Mouse (Mus musculus) heart, postnatal 25 days (tissue): Measurements from ENCODE around the gene Aldob. TPM values are rescaled to one million over a fixed set of nuclear protein-coding genes. Genes with fewer than 3 reads are reported as not detected.

Experiments used
- DNase-seq: peaks from one replicate; pipeline ENCODE4 v3.0.0; 2022; ENCODE audit warnings: low spot score
- intact Hi-C: fragments of 180-260 bp; cut with DNase I; formaldehyde crosslinking; loops from one replicate; pipeline ENCODE4 v1.15.1; 2025
- total RNA-seq, 2 experiments: library from RNA; stranded (reverse); gene quantifications; 2 replicates each; pipeline ENCODE4 v1.2.3; 2021

Gene Aldob
- total RNA-seq: under 1 TPM in 1 of 2 experiments, not detected in 1; 0.14 TPM

DNA sequence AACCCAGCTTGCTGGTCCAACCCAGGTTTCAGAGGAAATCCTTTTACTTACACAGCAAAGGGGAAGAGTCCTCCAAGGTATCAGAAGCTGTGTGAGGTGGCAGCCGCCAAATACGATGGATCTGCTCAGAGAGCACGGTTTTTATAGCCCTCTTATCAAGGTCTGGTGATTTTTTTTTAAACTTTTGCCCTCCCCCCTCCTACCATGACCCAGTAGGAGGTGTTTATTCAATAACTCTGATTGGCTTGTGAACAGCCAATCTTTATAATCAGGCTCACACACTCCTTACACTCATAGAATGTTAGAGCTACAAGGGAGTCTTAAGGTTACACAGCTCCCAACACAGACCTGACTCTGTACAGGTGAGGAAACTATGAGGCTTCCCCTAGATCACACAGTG is at the start of gene Aldob:
Gene Aldob, minus strand, starts transcription at position 164 of the 400 bp plus-strand sequence.
- intact Hi-C loops: no loop called here
- DNase-seq: no peak

DNA sequence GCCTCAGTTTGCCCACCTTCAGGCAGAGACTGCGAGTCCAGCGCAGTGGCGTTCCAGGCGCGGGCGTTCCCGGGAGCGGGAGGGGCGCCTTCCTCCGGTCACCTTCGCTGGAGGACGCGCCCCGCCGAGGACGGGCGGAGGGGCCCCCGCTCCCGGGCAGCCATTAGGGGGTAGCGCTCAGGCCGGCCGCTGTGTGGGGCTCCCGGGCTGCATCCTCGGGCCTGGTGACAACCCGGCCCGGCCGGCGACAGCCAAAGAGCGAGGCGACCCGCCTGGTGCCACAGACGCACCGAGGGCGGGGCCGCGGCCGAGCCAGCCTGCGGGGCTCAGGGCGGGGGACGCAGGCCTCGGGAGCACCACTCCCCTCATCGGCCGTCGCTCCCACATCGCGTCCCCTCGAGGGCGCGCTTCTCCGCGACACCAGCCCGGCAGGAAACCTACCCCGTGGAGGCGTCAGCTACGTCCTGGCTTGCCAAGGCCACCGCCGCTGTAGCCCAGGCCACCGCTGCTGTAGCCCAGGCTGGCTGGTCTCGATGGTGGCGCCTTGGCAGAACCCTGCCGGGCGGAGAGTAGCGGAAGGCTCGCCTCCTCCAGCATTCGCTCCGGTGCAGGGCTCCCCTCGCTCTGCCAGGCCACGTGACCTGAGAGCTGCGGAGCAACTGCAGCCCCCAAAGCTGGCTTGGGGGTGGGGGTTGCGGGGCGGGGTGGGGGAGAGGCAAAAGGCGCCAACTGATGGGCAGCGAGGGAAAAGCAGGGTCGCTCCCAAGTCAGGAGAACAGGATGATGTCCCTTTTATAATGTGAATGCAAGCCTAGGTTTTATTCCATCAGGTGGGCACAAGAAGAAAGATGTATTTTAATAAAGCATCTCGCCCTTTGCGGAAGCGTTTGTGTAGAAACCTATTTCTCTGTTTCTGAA is 48.1 kb upstream of the Aldob start, which contains the start of gene Tmem246:
Gene Tmem246, minus strand, starts transcription at position 694 of the 918 bp plus-strand sequence.
- intact Hi-C loops: loop anchor here (2.0 kb wide), 3 partner anchors 13 to 33 kb away; no protein-coding TSS in a partner anchor

DNA sequence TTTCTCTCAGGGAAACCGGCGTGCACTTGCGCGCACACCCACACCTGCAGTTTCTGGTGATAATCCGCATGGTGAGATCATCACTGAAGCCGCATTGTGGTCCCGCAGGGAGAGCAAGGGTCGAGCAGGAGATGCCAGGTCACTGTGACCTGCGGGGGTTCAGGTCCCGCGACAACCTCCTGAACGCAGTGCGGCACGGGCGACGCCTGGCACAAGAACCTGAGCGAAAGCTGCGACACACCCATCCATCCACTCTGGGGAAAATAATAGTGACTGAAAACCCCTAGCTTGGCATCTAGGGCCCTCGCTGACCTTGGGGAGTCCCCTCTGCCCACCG is 47.5 kb upstream of the Aldob start:
- no peak for DNase-seq
- intact Hi-C loops: loop anchor here (2.0 kb wide), 2 partner anchors 30 to 34 kb away; no protein-coding TSS in a partner anchor

More for the DNA sequence above, 48.1 kb upstream of the Aldob start, which contains the start of gene Tmem246:
- DNase-seq: peak; percentile 61

DNA sequence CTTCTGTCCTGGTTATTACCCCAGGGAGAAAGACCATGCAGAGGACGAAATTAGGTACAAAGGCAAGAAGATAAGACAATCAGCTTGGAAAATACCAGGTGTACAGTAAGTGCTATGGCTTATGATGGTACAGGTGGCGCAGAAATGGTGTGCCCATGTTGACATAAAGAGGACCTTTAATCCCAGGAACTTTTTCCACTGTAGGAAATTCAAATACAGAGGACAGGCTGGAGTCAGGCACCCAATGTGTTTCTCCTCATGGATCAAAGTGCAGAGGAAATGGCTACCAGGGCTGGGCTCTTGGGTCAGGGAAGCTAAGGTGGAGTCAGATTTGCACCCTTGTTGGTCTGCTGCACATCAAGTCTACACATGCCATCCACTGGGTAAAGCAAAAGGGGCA is 40.8 kb upstream of the Aldob start:
- DNase-seq: no peak
- intact Hi-C loops: no loop called here

DNA sequence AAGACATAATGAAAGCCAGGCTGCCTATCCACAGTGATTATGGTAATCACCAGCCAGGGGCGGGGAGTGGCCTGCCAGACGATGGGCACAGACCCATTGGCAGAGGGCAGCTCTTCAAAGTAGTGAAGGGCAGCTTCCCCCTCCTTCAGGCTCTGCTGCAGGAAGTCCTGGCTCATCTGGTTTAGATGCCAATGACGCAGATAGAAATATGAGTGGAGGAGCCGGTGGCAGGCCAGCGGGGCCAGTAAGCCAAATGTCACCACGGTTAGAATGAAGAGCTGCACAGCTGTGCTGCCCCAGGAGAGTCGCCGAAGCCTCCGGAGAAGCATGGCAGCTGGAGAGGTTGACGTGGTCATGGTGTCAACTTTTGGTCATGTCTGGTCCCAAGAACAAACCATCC is 37.5 kb upstream of the Aldob start:
- DNase-seq: no peak
- intact Hi-C loops: no loop called here

DNA sequence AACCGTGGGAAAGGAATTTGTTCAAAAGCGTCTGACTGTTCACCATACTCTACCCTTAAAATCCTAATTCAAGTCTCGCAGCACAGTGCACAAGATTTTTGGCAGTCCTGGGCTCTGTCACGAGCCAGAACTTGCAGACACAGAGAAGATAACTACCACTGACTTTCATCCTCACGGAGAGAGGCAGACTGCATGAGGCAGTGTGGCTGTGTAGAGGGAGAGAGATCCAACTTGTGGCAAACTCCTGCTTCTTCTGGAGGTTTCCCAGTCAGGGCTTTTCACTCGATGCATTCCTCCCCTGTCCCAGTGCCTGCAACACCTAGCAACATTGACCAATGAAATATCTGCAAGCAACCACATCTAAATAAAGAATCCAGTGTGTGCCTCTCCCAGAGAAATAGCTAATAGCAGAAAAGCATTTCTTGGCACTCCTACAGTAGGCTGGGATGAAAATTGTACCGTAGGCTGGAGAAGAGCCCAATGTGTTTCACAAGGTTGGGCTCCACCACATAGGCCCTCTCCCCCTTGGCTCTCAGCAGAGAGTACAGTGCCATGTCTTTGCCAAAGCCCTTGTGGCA is 36.3 kb upstream of the Aldob start:
- intact Hi-C loops: loop anchor here (2.0 kb wide), 1 partner anchor 13 kb away; no protein-coding TSS in a partner anchor
- DNase-seq: no peak

DNA sequence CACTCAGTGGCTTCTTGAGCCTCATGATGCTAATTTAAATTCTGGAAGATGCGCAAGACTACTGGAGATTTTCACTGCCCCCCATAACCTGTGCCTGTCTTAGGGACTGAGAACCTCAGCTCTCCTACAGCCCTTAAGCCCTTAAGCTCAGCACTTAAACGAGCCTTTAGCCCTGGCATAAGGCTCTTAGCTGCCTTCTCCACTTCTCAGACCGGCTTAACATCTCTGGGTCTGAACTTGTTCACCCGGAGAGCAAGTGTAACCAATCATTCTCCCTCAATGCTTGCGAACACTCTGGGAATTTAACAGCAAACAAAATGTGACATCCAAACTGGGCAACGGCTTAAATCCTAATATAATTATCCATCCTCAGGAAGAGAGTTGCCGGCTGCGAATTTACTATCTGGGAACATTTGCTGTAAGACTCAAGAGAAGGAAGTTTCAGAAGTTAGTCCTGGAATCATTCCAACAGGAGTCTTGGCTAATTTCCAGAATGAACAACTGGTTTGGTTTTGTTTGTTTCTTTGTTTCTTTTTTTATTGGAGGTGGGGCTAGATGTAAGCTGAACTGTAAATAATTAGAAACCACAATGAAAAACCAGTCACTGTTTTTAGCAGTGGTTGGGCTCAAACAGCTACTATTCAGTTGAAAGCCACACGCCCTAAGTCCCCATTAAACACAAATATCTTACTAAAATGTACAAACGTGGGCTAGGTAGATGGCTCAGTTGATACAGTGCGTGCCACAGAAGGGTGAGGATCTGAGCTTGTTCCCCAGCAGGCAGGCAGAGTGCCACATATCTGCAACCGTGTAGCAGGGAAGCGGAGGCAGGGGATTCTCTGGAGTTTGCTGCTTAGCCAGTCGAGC is 34.9 kb upstream of the Aldob start:
- intact Hi-C loops: loop anchor here (2.0 kb wide), 1 partner anchor 15 kb away; no protein-coding TSS in a partner anchor
- DNase-seq: no peak

DNA sequence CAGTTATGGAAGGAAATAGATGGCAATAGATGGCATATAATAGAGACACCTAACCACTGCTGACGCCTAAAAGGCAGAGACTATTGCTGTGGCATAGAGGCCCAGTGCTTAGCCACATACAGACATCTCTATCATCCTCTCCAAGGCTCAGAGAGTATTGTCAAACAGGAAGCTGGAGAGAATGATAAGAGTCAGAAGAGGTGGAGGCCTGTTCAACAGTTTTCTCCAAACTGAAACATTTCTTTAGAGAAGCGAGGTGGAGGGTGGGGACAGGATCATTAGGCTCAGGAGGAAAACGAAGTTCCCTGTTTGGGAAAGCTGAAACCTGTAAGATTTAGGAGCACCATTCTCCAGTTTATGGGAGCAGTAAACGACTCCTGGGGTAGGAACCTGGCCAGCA is 31.9 kb upstream of the Aldob start:
- intact Hi-C loops: no loop called here
- DNase-seq: no peak

DNA sequence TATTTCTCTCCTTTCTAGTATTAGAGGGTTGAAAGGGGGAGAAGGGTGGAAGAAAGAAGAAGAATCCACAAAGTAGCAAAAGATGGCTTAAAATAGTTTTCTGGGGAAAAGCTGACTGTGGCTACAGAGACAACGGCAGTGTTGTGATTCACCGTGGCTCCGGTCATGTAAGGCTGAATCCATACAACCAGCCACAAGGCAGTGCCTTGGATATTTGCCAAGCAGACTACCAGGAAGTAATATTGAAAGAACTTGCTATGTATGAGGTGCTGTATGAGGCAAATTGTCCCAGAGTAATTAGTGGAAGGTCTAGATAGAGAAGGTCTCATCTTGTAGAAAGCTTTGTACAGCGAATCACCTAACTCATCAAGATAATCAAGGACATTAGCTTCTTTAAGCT is 22.8 kb upstream of the Aldob start:
- intact Hi-C loops: no loop called here
- no peak for DNase-seq

DNA sequence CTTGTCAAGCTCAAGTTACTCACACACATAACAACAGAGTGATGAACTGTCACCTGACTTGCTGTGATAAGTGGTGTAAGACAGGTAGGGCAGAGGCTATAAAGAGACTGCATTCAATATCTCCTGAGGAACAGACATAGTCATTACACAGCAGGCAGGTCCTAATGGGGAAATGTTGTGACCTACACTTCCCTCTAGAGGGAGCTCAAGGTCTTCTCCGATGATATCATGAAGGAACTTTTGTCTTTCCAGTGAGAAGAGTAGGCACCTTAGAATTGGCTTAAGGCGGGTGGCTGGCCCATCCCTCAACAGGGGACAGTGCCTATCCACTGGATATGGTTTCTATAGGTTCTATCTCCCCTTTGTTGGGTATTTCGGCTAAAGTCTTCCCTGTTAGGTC is 18.3 kb upstream of the Aldob start:
- intact Hi-C loops: loop anchor here (1.0 to 2.0 kb wide), 2 partner anchors 29 to 60 kb away; partner anchors contain the start of gene Tmem246
- DNase-seq: no peak

DNA sequence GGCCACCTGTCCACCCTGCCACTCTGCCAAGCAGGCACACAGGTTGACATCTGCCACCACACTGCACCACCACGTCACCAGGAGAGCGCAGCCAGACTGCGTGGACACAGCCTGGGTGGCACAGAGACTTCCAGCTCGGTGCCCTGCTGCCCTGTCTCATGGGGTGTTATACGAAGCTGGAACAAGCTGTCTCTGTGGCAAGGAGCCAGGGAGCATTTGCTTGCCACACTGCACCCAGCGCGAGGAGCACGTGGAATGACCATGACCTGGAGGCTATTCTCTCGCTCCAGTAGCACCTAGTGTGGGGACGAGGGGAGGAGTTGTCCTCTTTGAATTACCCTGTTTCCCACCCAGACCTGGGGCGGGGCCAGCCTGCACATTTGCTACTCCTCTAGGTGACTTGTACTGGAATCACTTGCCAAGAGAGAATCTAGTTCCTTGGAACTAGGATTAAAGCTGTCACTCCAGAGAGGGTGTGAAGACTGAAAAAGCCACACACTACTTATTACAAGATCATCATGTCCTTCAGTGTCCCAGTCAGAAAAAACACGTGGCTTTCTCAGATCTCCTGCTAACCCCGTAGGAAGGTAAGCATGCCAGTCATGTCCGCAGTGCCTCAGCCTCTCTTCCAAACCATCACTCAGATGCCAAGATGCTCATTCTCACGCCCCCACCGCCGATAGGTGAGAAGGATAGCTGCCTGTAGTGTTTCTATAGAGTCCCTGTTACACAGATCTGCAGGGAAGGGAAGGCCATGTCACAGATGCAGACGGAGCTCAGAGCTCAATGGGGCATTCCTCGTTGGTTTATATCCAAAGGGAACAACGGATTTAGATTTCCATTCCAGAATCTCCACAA is 10.8 kb upstream of the Aldob start:
- intact Hi-C loops: no loop called here
- DNase-seq: peak; percentile 33

DNA sequence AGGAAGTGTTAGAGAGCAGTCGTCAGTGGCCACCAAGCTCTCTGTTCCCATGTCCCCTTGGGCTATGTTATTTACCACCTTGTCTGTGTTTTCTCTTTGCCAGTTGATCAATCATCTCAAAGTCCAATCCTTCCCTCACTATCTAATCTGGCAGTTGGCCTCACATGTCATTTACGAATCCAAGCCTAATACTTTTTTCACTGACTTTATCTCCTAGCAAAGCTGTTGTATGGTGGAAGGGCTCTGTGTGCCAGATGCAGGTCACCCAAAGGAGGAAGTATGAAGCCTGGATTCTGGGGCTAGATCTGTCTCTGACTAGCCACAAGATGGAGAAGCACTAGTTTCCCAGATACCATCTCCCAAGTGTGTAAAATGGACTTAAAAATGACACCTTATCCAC is 8.8 kb upstream of the Aldob start:
- DNase-seq: no peak
- intact Hi-C loops: no loop called here

DNA sequence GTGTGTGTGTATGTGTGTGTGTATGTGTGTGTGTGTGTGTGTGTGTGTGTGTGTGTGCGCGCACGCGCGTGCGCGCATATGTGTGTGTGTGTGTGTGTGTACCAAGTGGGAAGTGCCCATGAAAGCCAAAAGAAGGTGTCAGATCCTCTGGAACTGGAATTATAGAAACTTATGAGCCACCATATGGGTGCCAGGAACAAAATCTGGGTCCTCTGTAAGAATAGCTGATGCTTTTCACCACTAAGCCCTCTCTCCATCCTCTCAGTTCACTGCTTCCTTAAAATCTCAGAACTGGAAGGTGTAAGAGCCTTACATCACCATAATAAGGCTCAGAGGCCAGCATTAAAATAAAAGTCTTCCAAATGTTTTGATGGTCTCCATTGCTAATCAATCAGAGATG is 8.0 kb upstream of the Aldob start:
- intact Hi-C loops: no loop called here
- DNase-seq: no peak

DNA sequence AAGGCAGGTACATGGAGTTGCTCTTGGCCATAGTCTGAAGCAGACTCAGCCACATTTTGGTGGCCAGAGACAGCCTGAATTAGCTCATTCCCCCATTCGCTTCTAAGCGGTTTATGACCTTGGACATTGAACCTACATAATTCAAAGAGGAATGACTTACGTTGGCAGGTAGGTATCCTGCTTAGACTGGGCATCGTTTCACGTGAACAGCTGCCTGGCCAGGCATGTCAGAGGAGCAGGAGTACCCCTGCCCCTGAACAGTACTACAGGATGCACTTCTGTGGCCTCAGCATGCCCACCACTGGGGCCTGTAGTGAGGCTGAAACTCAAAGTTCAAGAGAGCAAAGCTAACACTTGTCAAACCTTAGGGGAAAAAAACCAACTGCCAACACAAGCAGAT is 4.0 kb upstream of the Aldob start:
- no peak for DNase-seq
- intact Hi-C loops: no loop called here

DNA sequence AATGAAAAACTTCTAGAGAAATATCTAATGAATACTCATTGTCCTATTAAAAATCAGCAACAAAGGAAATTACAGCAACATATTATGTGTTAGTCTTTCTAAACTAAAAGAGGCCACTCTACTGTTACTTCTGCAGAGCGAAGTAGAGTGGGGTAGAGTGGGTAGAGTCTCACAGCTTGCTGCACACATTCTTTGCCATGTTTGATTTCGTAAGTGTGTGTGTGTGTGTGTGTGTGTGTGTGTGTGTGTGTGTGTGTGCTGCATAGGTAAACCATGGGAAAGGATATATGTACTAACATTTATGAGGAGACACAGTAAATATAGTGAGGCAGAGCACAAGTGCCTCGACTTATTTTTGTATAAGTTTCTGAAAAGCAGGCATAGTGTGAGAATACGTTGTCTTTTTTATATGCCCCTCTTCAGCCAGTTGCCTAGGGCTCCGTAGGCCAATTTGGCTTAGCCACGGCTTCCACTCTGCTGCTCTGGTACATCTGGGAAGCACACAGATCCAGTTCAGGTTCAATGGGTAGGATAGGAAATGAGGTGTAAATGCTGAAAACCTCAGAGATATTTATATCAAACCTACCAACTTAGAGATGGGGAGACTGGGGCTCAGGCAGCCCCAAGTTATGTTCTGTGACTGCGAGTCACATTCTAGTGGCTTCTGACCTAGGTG is 1.7 kb downstream of the Aldob start:
- intact Hi-C loops: no loop called here
- DNase-seq: no peak

DNA sequence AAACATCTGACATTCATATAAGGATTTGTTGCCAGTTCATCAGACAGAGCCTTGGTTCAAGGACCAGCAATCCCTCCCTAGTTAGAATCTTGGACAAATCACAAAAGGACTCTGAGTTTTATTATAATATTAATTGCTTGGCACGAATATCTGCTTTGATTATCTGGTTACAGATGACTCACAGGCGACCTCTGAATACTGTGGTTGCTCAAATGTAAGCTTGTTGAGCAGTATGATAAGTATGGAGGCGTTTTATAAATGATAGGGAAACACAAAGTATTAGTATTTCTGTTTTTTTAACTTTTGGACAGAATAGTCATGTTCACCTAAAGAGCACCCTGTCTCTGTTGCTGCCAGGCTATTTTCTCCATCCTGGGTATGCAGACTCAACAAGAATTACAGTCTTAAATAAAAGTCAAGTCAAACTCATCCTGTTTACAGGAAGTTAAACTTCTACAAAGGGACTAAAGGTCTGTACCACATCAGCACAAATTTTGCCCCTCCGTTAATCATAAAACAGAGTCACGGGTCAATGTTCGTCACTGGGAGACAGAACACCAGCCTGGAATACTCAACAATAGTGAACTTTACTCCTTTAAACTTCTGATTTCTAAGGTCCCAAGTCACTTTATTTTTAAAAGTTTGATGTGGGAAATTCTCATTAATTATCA is 2.3 kb downstream of the Aldob start:
- intact Hi-C loops: no loop called here
- DNase-seq: no peak

DNA sequence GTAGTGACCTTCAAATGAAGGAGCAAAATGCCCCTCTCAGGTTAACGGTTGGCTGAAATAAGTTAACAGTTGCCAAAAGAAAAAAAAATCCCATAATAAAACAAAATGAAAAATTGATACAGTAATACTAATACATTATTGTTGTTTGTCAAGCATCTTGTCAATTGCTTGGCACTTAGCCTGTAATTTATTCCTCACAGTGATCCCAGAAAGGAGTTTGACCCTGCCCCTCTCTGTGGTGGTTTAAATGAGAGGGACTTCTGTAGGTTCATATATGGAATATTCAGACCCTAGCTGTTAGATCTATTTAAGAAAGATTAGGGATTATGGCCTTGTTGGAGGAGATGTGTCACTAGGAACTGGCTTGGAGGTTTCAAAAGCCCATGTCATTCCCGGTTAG is 3.3 kb downstream of the Aldob start:
- no peak for DNase-seq
- intact Hi-C loops: no loop called here

DNA sequence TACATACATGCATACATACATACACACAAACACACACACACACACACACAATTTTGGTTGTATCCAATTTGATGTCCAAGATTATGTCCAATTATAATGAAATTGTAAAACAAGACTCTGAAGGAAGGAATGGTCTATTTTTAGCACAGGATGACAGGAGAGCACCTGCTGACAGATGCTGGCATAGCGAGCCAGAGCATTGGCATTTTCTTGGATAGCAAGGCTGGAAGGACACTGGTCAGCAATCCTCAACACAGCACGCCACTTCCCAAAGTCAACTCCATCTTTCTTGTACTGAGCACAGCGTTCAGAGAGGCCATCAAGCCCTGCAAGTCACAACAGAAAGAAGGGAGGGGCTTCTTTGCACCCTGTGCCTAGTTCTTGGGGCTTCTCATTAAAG is 8.4 kb downstream of the Aldob start:
- intact Hi-C loops: no loop called here
- no peak for DNase-seq
